Mouse (Mus musculus) stomach, embryonic 16.5 days (tissue): ENCODE measurements around the gene Taar8c. TPM values are rescaled to one million over a fixed set of nuclear protein-coding genes. Genes with fewer than 3 reads are reported as not detected.
"Not testable (repeated sequence)": the region's sequence is repeated elsewhere in the genome, so short reads cannot be mapped to it uniquely, and the experiment has no call there.

Experiments
- ATAC-seq: fragments of 200-750 bp; cut with Nextera tagmentation; 2 replicates; pipeline ENCODE4 v1.8.0; 2017; ENCODE audit warnings: moderate number of reproducible peaks, moderate TSS enrichment; ENCODE audit not compliant: insufficient read depth, low FRiP score
- H3K27ac ChIP-seq: fragments of 300-500 bp; sonication (generic); 2 replicates; pipeline ENCODE4 v1.5.1; 2014; ENCODE audit warnings: low read length
- H3K27me3 ChIP-seq: fragments of 300-500 bp; sonication (generic); 2 replicates; pipeline ENCODE4 v1.6.1; 2014; ENCODE audit warnings: low read length, control low read depth, mixed read lengths; ENCODE audit not compliant: control insufficient read depth, insufficient read depth
- H3K36me3 ChIP-seq: fragments of 300-500 bp; sonication (generic); 2 replicates; pipeline ENCODE4 v1.6.1; 2014; ENCODE audit warnings: low read length; ENCODE audit not compliant: control insufficient read depth, insufficient read depth
- H3K4me1 ChIP-seq: fragments of 300-500 bp; sonication (generic); 2 replicates; pipeline ENCODE4 v1.6.1; 2014; ENCODE audit warnings: low read length, control low read depth, mixed read lengths; ENCODE audit not compliant: control insufficient read depth, insufficient read depth
- H3K4me2 ChIP-seq: fragments of 300-500 bp; sonication (generic); 2 replicates; pipeline ENCODE4 v1.6.1; 2014; ENCODE audit warnings: low read depth, low read length, mixed read lengths
- H3K4me3 ChIP-seq: fragments of 300-500 bp; sonication (generic); replicated peaks from 2 replicates; pipeline ENCODE4 v1.5.1; 2014; ENCODE audit warnings: mild to moderate bottlenecking, low read length
- H3K9ac ChIP-seq: fragments of 300-500 bp; sonication (generic); 2 replicates; pipeline ENCODE4 v1.6.1; 2014; ENCODE audit warnings: low read length
- H3K9me3 ChIP-seq: fragments of 300-500 bp; sonication (generic); replicated peaks from 2 replicates; pipeline ENCODE4 v1.6.1; 2016; ENCODE audit warnings: low read length, control low read depth; ENCODE audit not compliant: control insufficient read depth
- WGBS: fragments of 180-500 bp; shearing (Covaris S2); extraction: QIAGEN DNeasy Blood & Tissue Kit; methylation state at CpG from one replicate; pipeline ENCODE4 v1.1.7; 2014; 5-methylcytosine and 5-hydroxymethylcytosine counted together
- polyA plus RNA-seq: library from polyadenylated mRNA; unstranded; fragments of >200 nt; fragmentation: Nextera tagmentation; extraction: Ambion mirVana; gene quantifications from 2 replicates; pipeline ENCODE4 v1.2.1, GENCODE M21; 2015

The Taar8c gene
- polyA plus RNA-seq, 1 experiment from 2014 or later: not detected

DNA sequence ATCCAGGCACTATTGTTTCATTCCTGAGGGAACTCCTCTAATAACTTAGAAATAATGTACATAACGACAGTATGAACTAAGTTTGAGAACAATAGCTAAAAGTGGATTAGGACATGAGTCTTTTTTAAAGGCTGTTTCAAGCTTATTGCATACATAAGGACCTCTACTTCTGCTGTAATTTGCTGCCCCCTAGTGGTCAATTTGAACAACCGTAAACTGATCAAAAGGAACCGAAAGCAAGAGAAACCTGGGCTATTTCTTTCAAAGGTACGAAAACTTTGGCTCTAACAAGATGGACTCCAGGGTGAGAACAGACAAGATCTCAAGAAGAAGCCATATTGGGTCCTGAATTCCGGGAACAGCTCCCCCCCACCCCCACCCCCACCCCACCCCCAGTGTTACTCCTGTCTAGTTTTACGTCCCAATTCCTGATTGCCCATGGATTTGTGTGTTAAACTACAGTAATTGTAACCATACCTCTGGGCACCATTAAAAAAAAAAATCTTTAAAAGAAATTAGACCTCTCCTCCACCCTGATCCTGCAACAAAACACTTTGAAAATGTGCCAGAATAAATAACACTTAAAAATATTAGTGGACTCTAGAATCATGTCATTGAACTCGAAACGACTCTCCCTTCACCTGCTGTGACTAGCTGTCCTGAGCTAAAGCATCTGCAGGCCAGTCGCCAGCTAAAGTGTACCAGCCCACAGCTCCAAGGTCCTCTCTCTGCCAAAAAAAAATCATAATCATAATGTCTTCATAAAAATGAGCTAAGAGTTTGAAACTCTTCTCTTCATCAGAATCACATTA lies 29.9 kb upstream of the Taar8c start:
- no peaks in the 10 kb centered on the region for H3K36me3 ChIP-seq

DNA sequence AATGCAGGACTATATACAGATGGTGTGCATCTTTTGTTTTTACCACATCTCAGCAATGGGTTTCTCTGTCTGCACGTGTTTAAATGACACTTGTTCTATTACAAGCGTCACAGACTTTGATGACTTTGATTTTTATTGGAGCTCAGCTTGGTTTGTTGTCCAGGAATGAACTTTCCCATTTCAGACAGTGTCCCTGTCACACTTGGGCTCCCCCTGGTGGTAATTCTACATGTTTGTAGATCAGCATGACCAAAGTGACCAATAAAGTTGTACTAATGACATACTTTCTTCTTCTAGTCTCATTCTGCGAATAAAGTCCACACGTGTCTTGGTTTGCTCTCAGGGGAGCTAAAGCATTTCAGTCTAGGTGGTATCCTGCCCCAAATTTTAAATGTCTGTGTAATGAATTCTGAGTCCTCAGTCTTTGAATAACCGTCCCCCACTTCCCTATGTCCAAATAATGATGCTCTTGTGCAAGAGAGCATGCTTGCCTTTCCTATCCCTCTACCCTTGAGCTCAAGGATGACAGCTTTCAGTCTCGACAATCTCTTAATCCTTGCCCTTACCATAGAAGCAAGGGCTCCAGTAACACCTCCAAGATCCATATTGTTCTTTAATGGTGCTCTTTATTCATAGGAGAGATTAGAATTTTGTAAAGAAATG lies 9.5 kb upstream of the Taar8c start:
- no peak overlapping the region for H3K9ac ChIP-seq
- no peak overlapping the region for H3K27ac ChIP-seq
- WGBS: 51% methylated on average over 6 of the region's 6 CpGs
- no peaks in the 10 kb centered on the region for H3K4me1 ChIP-seq
- H3K27me3 ChIP-seq: no peaks in the 10 kb centered on the region
- H3K9me3 ChIP-seq: peaks cover 5% of the 10 kb centered on the region; the same call in 1 of the 2 replicates
- no peak overlapping the region for H3K4me2 ChIP-seq
- ATAC-seq: no peak
- no peak overlapping the region for H3K4me3 ChIP-seq
- no peaks in the 10 kb centered on the region for H3K36me3 ChIP-seq

More for the DNA sequence above, 29.9 kb upstream of the Taar8c start:
- ATAC-seq: peak; percentile 63; the same call in 1 of the 2 replicates
- Histone ChIP-seq H3K27ac (peak overlapping the region; percentile 90), H3K4me2 (peak overlapping the region; percentile 58), H3K4me3 (peak overlapping the region; percentile 36), H3K9me3 (no peaks in the 10 kb centered on the region), H3K4me1 (0 out of 2 replicates have a peak, but pooled peaks cover 3% of the 10 kb centered on the region), H3K27me3 (no peaks in the 10 kb centered on the region), H3K9ac (peak overlapping the region; percentile 60)
- 20% methylated on average over 9 of the region's 9 CpGs for WGBS

DNA sequence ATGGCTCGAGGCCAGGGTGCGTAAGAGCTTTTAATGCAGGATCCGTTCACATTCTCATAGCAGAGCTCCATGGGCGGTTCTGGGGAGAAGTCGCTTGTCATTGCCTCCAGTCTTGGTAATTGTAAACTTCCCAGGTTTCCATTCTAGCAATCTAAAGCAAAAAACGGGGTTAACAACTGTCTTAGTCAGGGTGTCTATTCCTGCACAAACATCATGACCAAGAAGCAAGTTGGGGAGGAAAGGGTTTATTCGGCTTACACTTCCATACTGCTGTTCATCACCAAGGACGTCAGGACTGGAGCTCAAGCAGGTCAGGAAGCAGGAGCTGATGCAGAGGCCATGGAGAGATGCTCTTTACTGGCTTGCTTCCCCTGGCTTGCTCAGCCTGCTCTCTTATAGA lies 7.7 kb upstream of the Taar8c start, which contains the start of gene Taar9:
Taar9 (minus strand) TSS at position 101 of the 400 bp plus-strand sequence.
- H3K4me2 ChIP-seq, H3K9me3 ChIP-seq, H3K9ac ChIP-seq, ATAC-seq, H3K36me3 ChIP-seq, H3K27ac ChIP-seq, H3K4me3 ChIP-seq, H3K27me3 ChIP-seq, H3K4me1 ChIP-seq: not testable (repeated sequence)
- 80% methylated on average over 8 of the region's 8 CpGs for WGBS

DNA sequence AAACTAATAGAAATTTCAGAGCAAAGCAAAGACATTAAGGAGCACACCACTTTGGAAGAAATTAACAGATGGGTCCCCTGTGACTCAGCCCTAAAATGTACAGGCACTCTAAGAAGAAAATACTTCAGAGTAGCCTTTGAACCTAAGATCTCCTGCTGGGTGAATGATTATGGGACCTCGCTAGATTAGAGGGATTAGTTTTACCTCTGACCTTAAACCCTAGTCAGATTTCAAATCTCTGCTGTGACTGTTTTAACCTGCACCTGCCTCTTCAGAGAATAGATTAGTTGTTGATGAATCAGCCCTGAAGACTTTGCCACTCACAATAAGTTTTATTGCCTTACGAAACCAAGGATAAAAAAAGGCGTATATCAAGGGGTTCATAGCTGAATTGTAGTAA lies 6.5 kb upstream of the Taar8c start:
- H3K9me3 ChIP-seq: no peaks in the 10 kb centered on the region
- no peaks in the 10 kb centered on the region for H3K4me1 ChIP-seq
- no peak overlapping the region for H3K9ac ChIP-seq
- whole genome bisulfite sequencing: 62% methylated on average over 3 of the region's 3 CpGs
- no peaks in the 10 kb centered on the region for H3K36me3 ChIP-seq
- H3K27me3 ChIP-seq: no peaks in the 10 kb centered on the region
- no peak overlapping the region for H3K4me3 ChIP-seq
- H3K4me2 ChIP-seq: no peak overlapping the region
- no peak overlapping the region for H3K27ac ChIP-seq
- no peak for ATAC-seq

DNA sequence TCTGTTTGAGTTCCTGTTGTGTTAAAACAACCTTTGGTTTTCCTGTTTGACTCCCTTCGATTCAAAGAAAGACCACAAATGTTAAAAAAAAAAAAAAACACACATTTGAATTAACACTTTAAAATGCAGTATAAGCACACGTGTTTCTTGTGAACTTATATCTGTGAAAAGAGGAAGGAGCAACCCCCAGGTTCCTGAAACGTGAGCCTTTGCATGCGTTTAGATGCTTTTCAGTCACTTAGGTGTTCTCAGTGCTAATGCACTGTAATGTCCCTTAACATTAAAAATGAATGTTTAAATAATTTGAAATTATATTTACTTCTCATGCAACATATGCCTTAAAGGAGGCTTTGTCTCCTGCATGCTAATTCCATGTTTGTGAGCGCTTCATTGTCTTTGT lies 6.0 kb upstream of the Taar8c start:
- no peak for ATAC-seq

DNA sequence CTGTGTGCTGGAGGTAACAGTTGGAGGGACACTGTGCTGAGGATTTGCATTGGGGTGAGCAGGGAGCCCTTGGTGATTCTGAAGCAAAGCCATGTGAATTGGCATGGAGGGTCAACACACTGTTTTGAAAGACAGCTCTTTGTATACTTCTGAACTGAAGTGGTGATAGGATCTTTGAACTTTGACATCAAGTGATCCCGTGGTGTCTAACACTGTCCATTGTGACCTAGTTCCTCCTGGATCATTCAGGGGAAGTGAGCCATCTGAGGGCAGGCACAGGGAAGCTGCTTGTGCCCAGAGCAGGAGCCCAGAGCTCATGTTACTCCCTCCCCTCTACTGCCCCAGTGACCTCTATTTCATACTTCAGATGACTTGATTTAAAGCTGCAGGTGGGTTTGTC lies 1.6 kb upstream of the Taar8c start:
- not testable (repeated sequence) for H3K9me3 ChIP-seq, ATAC-seq, H3K27me3 ChIP-seq, H3K4me1 ChIP-seq, H3K36me3 ChIP-seq, H3K27ac ChIP-seq, H3K4me3 ChIP-seq, H3K4me2 ChIP-seq, H3K9ac ChIP-seq
- 22% methylated on average over 1 of the region's 1 CpGs for WGBS

More for the DNA sequence above, 6.0 kb upstream of the Taar8c start:
- no peaks in the 10 kb centered on the region for H3K4me1 ChIP-seq
- H3K4me3 ChIP-seq: no peak overlapping the region
- WGBS: 57% methylated on average over 5 of the region's 5 CpGs
- no peak overlapping the region for H3K27ac ChIP-seq
- H3K9me3 ChIP-seq: no peaks in the 10 kb centered on the region
- no peak overlapping the region for H3K4me2 ChIP-seq
- no peaks in the 10 kb centered on the region for H3K27me3 ChIP-seq
- no peak overlapping the region for H3K9ac ChIP-seq
- H3K36me3 ChIP-seq: no peaks in the 10 kb centered on the region

DNA sequence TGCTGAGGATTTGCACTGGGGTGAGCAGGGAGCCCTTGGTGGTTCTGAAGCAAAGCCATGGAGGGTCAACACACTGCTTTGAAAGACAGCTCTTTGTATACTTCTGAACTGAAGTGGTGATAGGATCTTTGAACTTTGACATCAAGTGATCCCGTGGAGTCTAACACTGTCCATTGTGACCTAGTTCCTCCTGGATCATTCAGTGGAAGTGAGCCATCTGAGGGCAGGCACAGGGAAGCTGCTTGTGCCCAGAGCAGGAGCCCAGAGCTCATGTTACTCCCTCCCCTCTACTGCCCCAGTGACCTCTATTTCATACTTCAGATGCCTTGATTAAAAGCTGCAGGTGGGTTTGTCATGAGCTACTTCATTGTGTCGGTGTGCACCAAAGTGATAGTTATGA lies 4.7 kb downstream of the Taar8c start:
- not testable (repeated sequence) for H3K4me1 ChIP-seq, H3K27me3 ChIP-seq, H3K4me2 ChIP-seq, H3K9me3 ChIP-seq, H3K36me3 ChIP-seq, H3K9ac ChIP-seq, H3K4me3 ChIP-seq, H3K27ac ChIP-seq, ATAC-seq
- 25% methylated on average over 2 of the region's 2 CpGs for WGBS

DNA sequence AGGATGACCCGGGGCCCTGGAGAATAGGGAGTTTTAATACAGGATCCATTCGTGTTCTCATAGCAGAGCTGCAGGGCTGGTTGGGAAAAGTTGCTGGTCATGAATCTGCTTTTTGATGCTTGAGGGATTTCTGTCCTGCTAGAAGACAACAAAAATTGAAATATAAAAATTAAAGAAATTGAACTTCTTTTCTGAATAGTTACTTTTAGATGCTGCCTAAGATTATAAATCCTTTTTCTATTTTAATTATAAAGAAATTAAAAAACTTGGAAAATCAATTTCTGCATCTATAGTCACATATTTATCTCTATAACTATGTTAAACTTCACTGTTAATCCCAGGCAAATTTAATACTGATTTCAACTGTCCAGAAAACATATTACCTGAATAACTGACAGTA lies 9.5 kb downstream of the Taar8c start, which contains the start of gene Taar8b:
Taar8b (minus strand) TSS at position 101 of the 400 bp plus-strand sequence.
- no peak for ATAC-seq
- no peaks in the 10 kb centered on the region for H3K9me3 ChIP-seq
- H3K4me3 ChIP-seq: no peak within 1 kb of the TSS
- H3K9ac ChIP-seq: no peak within 1 kb of the TSS
- no peaks in the 10 kb centered on the region for H3K27me3 ChIP-seq
- no peaks in the 10 kb centered on the region for H3K36me3 ChIP-seq
- H3K27ac ChIP-seq: no peak within 1 kb of the TSS
- no peaks in the 10 kb centered on the region for H3K4me1 ChIP-seq
- H3K4me2 ChIP-seq: no peak within 1 kb of the TSS
- 64% methylated on average over 2 of the region's 2 CpGs for WGBS

DNA sequence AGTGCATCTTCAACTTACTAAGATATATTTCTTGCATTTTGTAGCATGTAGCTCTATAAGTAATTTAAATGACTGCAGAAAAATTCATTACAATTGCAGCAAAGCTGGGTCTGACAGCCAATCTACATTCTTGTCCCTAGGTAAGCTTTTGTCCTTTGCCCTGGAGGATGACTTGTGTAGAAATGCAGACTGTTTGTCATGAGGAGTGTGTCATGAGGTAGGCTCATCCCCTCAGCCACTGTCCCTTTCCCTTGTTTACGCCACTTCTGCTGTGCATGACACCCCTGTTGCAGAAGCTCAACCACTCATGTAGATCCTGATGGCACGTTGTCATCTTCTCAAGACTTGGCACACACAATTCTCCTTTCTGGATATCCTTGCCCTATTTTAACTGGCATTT lies 14.5 kb downstream of the Taar8c start:
- no peak overlapping the region for H3K4me2 ChIP-seq
- 83% methylated on average over 2 of the region's 2 CpGs for WGBS
- no peaks in the 10 kb centered on the region for H3K27me3 ChIP-seq
- no peaks in the 10 kb centered on the region for H3K9me3 ChIP-seq
- no peak for ATAC-seq
- H3K4me3 ChIP-seq: no peak overlapping the region
- H3K36me3 ChIP-seq: no peaks in the 10 kb centered on the region
- no peaks in the 10 kb centered on the region for H3K4me1 ChIP-seq
- H3K9ac ChIP-seq: no peak overlapping the region
- H3K27ac ChIP-seq: no peak overlapping the region
